Mouse (Mus musculus) A20 (cell line): ENCODE data around the gene Flg.

Source experiments
- DNase-seq: peaks from one replicate; pipeline ENCODE4 v3.0.0-alpha.2; 2011; ENCODE audit warnings: low read depth, low spot score

The Flg gene

DNA sequence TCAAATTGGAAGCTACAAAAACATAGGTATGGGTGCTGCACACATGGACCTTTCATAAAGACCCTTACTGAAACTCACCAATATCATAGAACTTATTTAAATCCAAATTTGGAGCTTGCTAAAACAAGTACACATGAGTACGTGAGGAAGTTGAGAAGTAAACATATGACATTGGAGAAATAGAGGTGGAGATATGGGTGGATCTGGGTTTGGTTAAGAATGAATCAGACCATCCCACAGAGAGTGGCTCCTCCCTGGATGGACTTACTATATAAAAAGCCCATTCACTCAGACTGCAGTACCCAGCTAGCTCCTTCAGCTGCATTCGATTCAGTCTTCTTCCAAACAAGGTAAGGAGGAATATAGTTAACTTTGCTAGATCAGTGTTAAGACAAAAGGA lies at the start of gene Flg:
Gene Flg, plus strand, starts transcription at position 301 of the 400 bp plus-strand sequence.
- DNase-seq = no peak

DNA sequence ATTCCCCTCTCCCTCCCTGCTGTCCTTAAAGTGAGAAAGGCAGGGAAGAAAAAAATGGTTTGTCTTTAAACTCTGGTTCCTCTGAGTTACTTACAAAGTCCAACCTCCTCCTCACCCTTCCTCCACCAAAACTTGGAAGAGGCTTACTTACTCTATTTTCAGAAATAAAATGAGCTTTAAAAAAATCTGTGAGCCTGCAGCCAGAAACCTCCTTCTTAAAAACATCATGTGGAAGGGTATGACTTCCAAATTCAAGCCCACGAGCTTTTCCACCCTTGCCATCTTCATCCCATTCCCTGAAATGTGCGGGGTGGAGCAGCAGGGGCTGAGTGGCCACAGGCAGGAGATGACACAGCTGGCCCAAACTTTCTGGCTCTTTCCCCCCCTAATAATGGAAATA lies 24.2 kb downstream of the Flg start:
- no peak for DNase-seq

DNA sequence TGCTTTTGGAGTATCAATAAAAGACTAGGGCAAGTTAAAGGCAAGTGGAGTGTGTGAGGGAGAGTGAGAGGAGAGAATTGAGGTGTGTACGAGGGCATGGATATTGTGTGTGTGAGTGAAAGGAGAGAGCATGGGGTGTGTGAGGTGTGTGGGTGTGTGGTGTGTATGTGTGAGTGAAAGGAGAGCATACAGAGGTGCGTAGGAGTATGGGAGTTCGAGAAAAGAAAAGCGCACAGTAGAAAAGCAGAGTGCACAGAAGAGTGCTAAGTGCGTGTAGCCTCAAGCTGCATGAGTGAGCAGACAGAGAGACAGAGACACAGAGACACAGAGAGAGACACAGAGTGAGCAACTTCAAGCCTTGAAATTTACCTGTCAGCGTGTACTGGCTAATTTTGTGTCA lies 26.5 kb downstream of the Flg start:
- DNase-seq = no peak

DNA sequence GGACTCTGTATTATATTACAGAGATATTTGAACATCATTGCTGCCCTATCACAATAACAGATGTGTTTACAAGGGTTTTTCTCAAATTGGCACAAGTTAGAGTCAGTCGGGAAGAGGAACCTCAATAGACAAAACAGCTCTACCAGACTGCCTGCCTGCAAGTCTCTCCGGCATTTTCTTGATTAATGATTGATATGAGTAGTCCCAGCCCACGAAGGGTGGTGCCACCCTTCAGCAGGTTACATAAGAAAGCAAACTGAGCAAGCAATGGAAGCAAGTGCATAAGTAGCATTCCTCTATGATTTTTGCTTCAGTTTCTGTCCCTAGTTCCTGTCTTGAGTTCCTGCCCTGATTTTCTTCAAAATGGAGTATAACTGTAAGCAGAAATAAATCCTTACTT lies 28.6 kb downstream of the Flg start:
- no peak for DNase-seq

DNA sequence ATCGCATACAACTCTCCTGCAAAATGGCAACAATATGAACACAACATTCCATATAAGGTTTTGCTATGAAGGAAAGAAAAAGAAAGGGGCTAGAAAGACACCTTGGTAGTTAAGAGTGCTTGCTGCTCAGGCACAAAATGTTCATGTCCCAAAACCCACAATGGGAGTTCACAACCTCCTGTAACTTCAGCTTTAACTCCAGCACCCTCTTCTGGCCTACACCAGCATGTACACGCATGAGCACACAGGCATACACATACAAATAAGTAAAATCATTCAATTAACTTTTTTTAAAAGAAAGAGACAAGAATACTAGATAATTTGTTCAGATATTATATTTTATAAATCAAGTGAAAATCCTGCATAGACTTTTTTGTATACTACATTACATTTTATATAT lies 32.8 kb downstream of the Flg start:
- no peak for DNase-seq

DNA sequence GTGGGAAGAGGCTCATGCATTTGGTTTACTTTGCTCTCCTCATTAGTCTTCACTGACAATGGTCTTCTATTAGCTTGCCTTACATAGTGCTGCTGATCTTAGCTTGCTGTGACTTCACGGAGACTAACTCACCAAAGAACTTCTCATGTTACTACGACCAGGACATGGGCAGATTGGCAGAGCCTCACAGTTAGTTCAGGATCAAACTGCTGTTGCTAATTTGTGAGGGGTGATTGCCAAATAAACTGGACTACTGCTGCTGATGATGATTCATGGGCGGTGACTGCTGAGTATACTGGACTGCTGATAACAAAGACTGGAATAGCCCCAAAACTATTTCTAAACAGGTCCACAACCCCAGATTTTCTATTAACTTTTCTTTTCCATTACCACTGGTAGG lies 38.0 kb downstream of the Flg start:
- DNase-seq = no peak

DNA sequence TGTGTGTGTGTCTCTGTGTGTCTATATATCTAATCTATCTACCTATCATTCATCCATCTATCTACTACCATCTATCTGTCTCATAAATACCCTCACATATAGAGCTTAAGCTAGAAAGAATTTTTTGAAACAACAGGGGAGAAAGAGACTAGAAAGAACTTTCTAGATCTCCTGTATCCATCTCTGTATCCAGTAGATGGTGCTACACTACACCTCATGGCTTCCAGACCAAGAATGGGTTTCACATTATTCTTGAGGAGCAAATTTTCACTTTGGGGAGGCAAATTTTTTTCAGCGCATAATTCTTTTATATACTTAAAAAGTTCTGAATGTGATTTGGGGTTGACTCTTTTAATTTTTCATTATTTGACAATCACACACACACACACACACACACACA lies 41.1 kb downstream of the Flg start:
- no peak for DNase-seq

DNA sequence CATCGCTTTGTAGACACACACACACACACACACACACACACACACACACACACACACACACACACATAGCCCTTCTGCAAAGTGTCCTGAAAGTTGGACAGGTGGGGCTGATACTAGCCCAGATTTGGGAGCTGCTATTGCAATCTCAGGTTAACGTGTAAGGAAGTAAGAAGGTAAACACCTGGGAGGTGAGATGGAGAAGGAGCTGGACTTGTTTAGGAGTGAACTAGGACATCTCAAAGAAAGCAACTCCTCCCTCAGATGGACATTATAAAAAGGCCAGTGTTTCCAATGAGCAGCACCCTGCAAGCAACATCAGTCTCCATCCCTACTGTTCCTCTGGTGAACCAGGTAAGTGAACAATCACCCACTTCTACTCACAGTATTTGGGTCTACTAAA lies 46.1 kb downstream of the Flg start, which contains the start of gene Hrnr:
Gene Hrnr, plus strand, starts transcription at position 301 of the 400 bp plus-strand sequence.
- no peak for DNase-seq

DNA sequence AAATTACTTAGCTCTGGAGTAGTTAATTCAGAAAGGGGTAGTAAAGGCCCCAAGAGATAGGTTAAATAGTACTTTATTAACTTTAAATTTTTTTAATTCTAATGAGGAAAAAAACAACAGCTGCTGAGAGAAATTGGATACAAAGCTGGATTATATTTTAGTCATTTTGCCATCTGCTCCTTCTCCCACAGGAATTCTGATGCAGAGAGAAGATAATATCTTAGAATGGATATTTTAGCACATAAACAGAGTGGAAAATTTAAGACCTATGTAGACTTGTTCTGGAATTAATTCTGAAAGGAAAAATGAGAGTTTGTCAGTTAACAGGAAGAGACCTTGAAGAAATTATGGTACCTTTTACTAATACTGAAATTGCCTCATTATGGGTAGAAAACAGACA lies 64.4 kb downstream of the Flg start:
- DNase-seq = no peak

DNA sequence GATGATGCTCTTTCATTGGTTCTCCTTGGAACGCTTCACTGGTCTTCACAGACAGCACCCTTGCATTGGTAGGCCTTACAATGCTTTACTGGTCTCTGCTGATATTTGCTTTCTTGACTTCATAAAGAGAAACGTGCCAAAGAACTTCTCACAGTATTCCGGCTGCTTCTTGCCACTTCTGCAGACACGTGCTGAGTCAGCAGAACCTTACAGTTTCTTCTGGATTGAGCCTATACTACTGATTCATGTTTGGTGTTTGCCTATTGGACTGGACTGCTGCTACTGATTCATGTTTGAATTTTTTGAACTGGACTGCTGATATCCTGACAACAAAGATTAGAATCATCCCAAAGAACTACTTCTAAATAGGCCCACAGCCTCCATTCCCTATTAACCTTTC lies 66.7 kb downstream of the Flg start:
- DNase-seq = no peak
